Mouse (Mus musculus): Measurements from ENCODE around the gene Cnnm2.
"Not testable (repeated sequence)": the region's sequence is repeated elsewhere in the genome, so short reads cannot be mapped to it uniquely, and the experiment has no call there.

The Cnnm2 gene

DNA sequence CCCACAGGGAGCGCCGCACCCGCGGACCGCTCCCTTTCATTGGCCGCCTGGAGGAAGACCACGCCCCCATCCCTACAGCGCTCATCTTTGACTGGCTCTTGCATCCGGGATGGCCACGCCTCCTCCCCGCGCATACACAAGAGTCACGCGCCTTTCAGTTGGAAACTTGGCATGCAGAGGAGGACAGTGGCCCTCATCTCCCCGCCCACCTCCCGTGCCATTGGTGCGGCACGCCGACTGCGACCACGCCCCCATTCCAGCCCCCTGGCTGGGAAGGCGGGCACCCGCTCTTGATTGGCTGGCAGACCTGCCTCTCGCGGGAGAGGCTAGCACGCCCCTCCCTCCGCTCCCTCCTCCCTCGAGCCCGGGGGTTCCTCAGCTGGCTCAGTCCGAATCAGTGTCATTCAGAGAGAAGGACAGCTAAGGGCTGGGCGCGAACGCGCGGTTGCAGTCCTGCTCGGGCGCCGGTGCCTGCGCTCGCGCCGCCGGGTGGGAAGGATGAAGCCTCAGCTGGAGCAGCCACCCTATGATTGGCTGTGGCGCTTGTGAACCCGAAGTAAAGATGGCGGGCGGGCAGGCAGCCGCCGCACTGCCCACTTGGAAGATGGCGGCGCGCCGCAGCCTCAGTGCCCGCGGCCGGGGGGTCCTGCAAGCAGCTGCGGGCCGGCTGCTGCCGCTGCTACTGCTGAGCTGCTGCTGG, at the start of gene Cnnm2:
Cnnm2 (plus strand) TSS at position 350 of the 700 bp plus-strand sequence.
- peak; percentile 100 for DNase-seq (ENCODE audit: low spot score)

DNA sequence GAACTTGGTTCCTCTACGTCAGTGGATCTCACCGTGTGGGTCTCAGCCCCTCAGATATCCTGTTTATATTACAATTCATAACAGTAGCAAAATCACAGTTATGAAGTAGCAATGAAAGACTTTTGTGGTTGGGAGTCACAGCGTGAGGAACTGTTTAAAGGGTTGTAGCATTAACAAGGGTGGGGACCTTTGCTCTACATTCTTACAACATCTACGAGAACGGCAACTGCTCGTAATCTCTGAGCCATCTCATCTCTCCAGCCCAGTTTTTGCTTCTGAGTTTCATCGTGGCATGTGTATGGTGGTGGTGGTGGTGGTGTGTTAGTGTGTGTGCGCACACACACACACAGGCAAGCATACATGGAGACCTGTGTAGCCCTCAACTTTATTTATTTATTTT, 47.2 kb upstream of the Cnnm2 start:
- DNase-seq (ENCODE audit: low spot score) = no peak

DNA sequence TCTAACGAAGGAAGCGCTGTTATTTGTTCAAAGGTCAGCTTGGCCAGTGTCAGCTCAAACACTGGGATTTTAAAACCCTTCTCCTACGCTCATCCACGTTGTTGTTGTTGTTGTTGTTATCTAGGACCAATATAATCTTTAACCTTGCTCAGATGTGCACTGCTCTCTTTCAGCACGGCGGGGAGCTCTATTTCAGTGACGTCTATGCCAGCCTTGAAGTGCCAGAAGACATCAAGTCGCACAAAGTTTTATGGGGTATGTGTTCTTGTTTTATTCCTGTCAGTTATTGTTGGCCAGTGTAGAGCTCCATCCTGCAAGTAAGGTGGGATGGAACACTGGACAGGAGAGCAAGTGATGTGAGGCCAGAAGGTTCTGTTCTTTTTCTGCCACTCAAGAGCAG, 46.4 kb upstream of the Cnnm2 start:
- no peak for DNase-seq (ENCODE audit: low spot score)

DNA sequence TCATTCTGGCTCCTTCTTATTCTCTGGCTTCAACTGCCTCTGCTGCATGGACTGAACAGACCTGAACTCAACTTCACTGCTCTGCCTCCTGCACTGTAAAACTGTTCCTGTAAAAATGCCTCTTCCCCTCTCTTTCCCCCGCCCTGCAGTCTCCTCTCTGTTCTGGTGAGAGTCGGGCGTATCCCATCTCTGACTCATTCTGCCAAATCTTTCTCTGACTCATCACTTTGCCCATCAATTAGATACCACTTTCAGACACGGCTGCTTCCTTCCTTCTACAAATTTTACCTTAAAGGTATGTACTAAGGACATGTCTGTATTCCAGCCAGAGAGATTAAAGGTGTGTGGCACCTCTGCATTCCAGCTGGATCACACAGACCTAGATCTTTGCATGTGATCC, 43.2 kb upstream of the Cnnm2 start:
- no peak for DNase-seq (ENCODE audit: low spot score)

DNA sequence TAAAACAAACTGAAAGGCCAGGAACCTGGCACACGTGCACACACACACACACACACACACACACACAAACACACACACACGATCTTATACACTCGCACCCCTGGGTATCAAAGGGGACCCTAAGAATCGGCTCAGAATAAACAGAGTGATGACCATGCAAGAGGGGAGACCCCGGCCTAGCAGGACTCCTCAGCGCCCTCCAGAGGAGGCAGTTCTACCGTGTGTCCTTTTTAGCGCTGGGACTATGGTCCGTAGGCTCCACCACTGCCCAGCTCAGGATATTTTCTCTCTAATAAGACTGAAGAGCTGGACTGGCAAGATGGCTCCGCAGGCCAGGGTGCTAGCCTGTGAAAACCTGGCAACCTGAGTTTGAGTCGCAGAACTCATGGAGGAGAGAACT, 37.0 kb upstream of the Cnnm2 start:
- DNase-seq (ENCODE audit: low spot score) = no peak

DNA sequence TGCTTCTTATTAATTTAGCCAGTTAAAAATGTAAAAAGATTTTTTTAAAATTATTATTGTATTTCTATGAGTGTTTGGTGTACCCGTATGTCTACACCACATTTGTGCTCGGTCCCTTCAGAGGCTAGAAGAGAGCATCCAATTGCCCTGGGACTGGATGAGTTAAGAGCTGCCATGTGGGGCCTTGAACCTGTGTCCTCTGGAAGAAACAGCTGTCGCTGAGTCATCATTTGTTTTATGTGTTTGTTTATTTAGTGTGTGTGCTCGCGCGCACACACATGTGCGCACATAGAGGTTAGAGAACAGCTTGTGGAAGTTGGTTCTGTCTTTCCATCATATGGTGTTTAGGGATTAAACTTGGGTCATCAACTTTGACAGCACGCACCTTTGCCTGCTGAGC, 35.3 kb upstream of the Cnnm2 start:
- DNase-seq (ENCODE audit: low spot score) = no peak

DNA sequence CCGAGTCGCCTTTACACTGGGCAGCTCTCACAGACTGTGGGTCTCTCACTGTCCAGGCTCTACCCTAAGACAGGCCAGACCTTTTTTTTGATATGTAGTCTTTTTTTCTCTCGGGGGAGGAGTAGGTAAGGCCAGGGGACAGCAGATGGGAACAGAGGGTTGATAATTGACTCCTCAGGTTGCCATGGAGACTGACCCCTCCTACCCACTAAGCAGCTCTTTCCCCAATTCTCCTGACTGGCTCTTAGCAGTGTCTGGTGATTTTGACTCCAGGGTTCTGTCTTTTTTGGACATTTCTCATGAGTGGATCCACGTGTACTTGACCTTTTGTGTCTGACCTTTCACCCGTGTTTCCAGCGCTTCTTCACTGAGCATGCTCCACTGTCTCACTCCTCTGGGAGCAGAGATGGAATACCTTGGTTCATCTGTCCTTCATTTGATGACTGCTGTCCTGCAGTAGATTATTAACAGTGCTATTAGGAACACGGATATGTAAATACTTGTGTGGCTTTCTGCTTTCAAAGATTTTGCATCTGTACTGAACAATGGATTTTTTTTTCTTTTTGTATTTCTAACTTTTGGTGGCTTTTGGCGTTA, 34.2 kb upstream of the Cnnm2 start:
- no peak for DNase-seq (ENCODE audit: low spot score)

DNA sequence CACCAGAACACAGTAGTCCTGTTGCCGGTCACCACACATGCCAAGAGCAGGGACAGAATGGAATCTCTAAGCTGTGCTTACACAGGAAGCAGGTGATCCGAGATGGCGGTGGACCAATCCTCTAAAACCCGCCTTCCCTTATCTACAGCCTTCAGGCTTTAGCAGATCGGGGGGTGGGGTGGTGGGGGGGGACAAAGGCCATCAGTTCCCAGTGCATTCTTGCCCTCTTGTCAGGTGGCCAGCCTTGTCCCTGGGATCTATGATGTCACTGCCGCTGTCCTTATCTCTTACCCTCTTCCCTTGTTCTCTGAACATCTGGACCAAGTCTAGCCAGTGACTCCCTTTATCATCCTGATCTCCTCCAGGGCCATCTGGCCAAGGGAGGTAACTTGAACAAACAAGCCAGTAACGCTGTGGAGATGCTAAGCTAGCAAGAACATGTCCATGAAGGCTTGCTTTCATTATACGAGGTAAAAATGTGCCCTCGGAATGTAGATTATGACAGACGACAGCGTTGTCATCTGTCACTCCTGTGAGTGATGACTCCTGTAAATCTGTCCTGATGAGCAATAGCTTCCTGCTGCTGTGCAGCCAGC, 33.4 kb upstream of the Cnnm2 start:
- DNase-seq (ENCODE audit: low spot score) = no peak

DNA sequence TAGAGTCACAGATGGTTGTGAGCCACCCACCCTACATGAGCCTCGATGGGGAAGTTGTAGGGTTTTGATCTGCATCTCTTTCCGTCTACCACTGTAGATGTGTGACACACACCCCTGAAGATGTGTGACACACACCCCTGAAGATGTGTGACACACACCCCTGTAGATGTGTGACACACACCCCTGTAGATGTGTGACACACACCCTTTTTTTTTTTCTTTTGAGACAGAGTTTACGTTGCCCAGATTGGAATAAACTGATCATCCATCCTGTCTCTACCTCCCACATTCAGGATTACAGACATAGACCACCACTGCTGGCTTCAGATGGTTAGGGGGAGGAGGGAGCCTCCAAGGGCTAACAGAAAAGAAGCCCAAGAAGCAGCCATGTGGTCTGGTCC, 32.5 kb upstream of the Cnnm2 start:
- DNase-seq (ENCODE audit: low spot score) = no peak

DNA sequence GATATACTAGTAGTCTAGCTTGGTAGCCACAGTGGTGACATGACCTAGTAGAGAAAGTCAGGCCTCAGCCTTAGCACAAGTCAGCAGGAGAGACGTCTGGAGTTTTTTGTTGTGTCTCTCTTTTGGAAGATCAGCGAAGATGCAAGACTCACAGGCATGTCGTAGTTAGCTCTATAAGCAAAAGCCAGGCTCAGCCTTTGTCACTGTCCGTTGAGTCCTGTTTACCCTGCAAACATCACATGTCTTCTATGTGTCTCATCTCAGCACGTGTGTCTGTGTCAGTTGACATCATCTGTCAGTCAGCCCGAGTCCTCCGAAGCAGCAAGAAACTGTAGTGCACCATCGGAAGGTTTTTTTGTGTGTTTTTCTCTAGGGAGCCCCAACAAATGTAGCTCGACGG, 30.0 kb upstream of the Cnnm2 start:
- no peak for DNase-seq (ENCODE audit: low spot score)

DNA sequence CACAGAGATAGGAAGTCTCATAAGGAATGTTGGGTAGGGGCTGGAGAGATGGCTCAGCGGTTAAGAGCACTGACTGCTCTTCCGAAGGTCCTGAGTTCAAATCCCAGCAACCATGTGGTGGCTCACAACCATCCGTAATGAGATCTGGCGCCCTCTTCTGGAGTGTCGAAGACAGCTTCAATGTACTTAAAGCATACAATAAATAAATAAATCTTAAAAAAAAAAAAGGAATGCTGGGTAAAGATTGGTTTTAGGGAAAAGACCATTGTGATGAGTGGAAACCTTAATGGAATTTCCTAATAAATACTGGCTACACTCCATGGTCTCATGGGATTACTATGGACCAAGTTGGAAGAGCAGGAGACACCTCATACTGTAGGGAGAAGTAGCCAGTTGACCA, 28.7 kb upstream of the Cnnm2 start:
- DNase-seq (ENCODE audit: low spot score) = not testable (repeated sequence)

DNA sequence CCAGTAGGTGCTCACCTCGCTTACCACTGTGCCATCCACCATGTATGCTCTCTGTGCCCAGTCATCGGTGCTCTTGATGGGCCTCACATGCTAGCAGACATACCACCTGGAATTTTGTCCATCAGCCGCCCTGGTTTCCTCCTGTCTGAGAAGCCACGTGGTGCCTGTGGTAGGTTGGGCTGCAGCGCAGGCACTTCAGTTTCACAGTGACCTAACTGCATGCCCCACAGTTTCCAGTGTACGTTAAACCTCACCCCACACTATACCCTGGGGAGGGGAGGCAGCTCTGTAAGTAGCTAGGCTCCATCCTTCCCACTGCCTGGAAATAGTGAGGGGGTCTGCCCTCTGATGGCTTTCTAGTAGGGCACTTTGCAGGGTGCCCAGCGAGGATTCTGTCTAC, 27.8 kb upstream of the Cnnm2 start:
- no peak for DNase-seq (ENCODE audit: low spot score)

DNA sequence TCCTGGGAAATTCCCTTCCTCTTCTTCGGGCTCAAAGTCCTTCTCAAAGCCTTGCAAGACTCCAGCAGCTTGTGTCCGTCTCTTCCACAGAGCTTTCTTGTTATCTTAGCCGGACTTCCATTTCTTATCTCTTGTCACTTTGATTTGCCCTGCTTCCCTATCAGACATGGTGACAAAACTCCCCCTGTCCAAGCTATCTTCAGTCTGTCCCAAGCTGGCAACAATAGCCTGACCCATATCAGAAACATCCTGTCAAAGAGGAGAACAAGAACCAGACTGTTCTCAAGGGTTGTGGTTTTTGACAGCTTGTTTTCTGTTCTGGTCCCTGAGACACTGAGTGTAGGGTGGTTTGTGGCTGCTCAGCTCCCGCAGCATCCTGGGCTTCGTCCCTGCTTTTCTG, 26.2 kb upstream of the Cnnm2 start:
- DNase-seq (ENCODE audit: low spot score) = no peak

DNA sequence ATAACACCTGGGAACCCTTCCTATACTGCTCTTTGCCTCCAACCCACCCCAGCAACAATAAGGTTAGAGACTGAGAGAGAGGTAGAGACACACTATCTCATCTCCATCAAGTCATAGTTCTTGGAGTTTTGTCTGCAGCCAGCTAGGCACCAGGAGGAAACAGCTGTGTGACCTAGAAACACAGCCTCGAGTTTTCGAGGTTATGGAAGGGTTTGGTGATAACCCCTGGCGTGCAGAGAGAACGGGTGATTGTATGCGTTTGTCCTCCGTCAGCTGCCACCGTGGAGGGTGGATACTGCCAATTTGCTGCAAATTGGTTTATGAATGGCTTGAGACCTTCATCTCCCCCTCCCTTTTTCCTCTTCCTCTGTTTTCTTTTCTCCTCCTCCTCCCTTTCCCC, 24.3 kb upstream of the Cnnm2 start:
- DNase-seq (ENCODE audit: low spot score) = no peak

DNA sequence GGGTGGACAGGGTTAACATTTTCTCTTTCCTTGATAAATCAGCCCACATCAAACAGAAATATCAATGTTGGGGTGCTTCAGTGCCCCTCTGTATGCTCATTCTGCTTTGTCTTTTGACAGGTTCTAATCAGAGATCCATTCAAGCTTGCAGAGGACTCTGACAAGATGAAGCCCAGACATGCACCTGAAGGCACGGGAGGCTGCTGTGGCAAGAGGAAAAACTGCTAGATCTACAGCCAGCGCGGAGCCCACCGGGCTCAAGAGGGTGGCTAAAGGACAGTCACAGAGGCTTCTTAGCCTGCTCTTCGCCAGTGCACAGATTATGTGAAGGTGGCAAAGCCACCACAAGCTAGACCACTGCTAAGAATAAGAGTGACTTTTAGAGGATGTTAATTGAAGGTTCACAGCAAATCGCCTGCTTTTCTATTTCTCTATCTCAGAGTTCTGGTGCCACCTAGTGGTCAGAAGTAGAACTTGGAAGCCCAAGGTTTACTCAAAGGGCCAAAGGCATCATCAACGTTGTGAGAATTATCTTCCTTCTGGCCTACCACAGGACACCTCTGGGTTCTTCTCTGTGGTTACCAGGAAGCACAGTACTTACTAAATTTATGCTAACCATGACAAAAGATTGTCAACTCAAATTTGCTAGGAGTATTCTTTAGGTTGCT, 20.9 kb upstream of the Cnnm2 start:
- DNase-seq (ENCODE audit: low spot score) = peak; percentile 62

DNA sequence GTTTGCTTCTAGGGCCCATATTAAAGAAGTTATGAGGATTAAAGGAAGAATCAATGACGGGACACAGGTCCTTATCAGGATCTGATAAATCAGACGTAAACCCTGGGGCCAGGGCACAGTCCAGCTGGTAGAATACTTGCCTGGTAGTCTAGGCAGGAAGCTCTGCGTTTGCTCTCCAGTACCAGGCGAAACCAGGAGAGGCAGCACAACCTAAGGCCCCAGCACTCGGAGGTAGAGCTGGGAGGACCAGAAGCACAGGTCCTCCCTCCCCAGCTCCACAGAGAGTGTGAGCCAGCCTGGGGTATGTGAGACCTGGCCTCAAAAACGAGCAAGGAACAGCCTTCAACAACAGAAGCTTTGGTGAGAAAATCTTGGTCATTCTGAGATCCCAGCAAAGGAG, 19.8 kb upstream of the Cnnm2 start:
- no peak for DNase-seq (ENCODE audit: low spot score)

DNA sequence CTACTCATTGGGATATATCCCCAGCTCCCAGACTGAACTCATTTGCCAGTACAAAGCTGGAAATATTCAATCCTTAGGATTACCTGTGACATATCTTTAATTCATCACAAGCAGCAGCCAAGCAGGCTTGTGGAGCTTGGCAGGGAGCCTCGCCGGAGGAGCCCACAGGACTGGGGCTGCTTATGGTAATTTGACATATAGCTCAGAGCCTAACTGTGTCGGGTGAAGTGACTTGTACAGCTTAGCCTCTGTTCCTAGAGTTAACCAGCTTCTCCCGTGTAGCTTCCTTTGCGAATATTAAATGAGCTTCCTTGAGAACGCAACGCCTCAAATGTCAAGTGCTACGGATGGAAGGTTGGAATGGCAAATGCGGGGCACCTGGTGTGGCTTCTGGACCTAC, 16.7 kb upstream of the Cnnm2 start:
- no peak for DNase-seq (ENCODE audit: low spot score)

DNA sequence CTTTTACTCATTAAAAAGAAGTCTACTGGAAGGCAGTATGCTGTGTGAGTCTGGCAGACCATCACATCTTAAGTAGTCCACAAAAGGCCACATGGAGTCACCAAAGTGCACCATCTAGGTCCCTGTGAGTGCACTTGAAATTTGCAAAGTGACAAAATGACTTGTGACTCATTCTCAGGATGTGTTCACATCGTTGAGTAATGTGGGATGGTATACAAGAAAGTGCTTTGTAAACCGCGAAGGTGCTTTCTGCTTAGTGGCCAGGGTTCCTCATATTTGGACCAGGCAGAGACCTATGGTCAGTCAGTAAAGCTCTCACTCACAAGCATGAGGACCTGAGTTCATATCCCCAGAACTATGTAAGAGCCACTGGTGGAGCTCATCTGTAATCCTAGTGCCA, 13.6 kb upstream of the Cnnm2 start:
- DNase-seq (ENCODE audit: low spot score) = no peak

DNA sequence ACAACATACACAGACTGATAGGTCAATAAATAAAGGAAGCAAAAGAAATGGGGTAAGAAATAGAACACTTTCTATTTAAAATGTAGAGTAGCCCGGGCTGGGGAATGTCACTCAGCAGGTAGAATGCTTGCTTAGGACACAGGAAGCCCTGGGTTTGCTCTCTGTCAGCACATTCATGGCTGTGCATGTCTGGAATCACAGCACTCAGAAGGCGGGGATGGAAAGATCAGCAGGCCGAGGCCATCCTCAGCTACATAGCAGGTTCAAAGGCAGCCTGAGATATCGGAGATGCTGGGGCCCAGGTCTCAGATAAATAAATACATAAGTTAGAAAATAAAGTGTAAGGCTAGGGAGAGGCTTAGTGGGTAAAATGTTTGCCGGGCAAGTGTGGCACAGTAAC, 9.2 kb upstream of the Cnnm2 start:
- DNase-seq (ENCODE audit: low spot score) = no peak

DNA sequence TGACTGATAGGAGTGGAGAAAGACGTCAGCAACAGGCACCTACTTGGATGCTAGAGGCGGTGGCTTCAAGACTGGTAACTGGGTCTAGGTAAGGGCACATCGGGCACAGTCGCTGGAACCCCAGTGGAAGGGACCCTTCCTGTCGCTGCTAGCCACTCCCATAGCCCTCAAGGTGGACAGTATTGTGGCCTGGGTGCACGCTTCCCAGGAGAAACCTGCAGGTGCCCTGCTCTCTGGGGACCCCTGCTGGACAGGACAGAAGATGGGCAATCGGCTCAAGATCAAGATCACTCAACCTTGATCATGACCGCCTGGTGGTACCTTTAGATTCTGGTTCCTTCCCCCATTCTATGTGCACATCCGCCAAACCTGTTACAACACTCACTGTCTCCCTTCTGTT, 6.3 kb upstream of the Cnnm2 start:
- DNase-seq (ENCODE audit: low spot score) = no peak

DNA sequence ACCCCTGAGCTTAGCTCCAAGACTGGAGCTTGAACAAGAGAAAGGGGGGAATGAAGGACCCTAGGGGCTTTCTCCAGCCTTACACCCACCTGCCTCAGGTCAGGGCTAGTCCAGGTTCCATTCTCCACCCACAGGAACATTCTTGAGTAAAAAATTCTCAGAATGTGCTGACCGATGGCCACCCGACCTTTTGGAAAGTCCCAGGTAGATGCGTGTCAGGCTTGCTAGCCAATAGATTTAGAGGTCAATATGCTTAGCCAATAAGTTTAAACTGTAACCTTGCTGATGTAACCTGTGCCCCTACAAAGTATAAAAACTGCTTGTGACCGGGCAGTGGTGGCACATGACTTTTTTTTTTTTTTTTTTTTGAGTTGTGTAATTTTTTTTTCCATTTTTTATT, 5.2 kb upstream of the Cnnm2 start:
- no peak for DNase-seq (ENCODE audit: low spot score)

DNA sequence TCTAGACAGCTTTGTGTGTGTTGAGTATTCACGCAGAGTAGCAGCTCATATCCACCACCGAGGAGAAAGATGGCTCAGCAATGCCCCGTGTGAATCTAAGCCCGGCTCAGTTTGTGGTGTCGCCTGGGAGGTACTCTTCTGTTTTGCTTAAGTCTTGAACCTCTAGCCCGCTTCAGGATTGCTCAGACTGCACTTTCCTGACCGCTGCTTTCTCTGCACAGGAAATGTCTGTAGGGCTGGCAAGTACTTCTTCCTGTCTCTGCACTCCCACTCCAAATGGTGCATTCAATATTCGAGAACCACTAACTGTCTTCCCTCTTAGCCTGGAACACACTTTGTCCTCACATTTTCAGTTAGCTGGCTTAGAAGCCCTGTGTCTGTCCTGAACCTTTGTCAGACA, 2.3 kb upstream of the Cnnm2 start:
- DNase-seq (ENCODE audit: low spot score) = no peak

DNA sequence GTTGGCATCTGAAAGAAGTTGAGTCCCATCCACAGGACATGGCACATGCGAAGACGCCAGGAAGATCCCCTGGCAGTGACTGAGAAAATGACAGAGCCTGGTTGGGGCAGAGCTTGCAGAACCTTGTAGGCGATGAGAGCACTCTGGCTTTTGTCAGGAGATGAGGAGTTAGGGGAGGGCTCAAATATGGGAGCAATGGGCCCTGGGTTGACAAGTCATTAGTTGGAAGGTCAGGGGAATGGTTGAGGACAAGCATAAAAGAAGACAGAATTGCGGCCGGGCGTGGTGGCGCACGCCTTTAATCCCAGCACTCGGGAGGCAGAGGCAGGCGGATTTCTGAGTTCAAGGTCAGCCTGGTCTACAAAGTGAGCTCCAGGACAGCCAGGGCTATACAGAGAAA, 1.5 kb upstream of the Cnnm2 start:
- DNase-seq (ENCODE audit: low spot score) = not testable (repeated sequence)

Measured in testis, postnatal 14 days (tissue).